22 mouse cellular contexts compared by ENCODE assay signal in genomic region chr10:119005491-119005890, GRCm38 (mm10).
DNase-seq lines count a peak whose midpoint lies in the region; ATAC-seq lines count a peak whose summit lies in the region.
"Had no signal": no experiment of that assay in that cellular context is flagged by ENCODE, and none has a peak within 500 bp of the region (broad histone marks: within the 10 kb centered on the region; RNA-seq: fewer than 3 reads in every experiment).

No protein-coding gene starts in this region.

- WGBS in kidney, embryonic 16.5 days = 81% methylated on average over 8 of the region's 8 CpGs
- WGBS in midbrain, embryonic 13.5 days = 92% methylated on average over 8 of the region's 8 CpGs

- no peak overlapping the region for H3K27ac ChIP-seq in kidney, embryonic 16.5 days (ENCODE audit: low read length)
- H3K27ac ChIP-seq in midbrain, embryonic 13.5 days = no peak overlapping the region
- H3K27ac ChIP-seq: hindbrain, embryonic 14.5 days; intestine, embryonic 15.5 days; limb, embryonic 13.5 days; liver, embryonic 12.5 days; midbrain, embryonic 12.5 days had no signal

- H3K27me3 ChIP-seq in kidney, embryonic 16.5 days (ENCODE audit: insufficient read depth, low read length) = no peaks in the 10 kb centered on the region
- no peaks in the 10 kb centered on the region for H3K27me3 ChIP-seq in midbrain, embryonic 13.5 days
- H3K27me3 ChIP-seq: intestine, embryonic 15.5 days; limb, embryonic 13.5 days; liver, embryonic 12.5 days; midbrain, embryonic 12.5 days had no signal

- no peak overlapping the region for H3K4me2 ChIP-seq in kidney, embryonic 16.5 days (replicated peaks; ENCODE audit: low read depth, low read length)
- no peak overlapping the region for H3K4me2 ChIP-seq in midbrain, embryonic 13.5 days (replicated peaks)
- H3K4me2 ChIP-seq: hindbrain, embryonic 14.5 days; intestine, embryonic 15.5 days; limb, embryonic 13.5 days; liver, embryonic 12.5 days; midbrain, embryonic 12.5 days had no signal

- no peak overlapping the region for H3K9ac ChIP-seq in kidney, embryonic 16.5 days (replicated peaks; ENCODE audit: low read length)
- H3K9ac ChIP-seq in midbrain, embryonic 13.5 days (replicated peaks) = no peak overlapping the region
- H3K9ac ChIP-seq: hindbrain, embryonic 14.5 days; intestine, embryonic 15.5 days; limb, embryonic 13.5 days; liver, embryonic 12.5 days; midbrain, embryonic 12.5 days had no signal

- H3K4me3 ChIP-seq in kidney, embryonic 16.5 days (ENCODE audit: low read length) = no peak overlapping the region
- no peak overlapping the region for H3K4me3 ChIP-seq in midbrain, embryonic 13.5 days (replicated peaks)
- H3K4me3 ChIP-seq: intestine, embryonic 15.5 days; limb, embryonic 13.5 days; liver, embryonic 12.5 days; midbrain, embryonic 12.5 days had no signal

- peak; percentile 58 for DNase-seq in CD4-positive helper T cell, adult 2 months (ENCODE audit: low read depth, low spot score)
- peak; percentile 62 for DNase-seq in thymus, postnatal 25 days
- DNase-seq: adrenal gland, adult 2 months; cerebellum, adult 11-12 months; cerebellum, postnatal 10 days; gastrocnemius, postnatal 36 days; heart, postnatal 36 days; kidney, adult 9 months; kidney, postnatal 25 days; lung, adult 2 months; lung, postnatal 14 days; right cerebral cortex, postnatal 4 days had no signal

- H3K4me1 ChIP-seq in kidney, embryonic 16.5 days (ENCODE audit: insufficient read depth, low read length) = no peaks in the 10 kb centered on the region
- H3K4me1 ChIP-seq in midbrain, embryonic 13.5 days (replicated peaks) = no peaks in the 10 kb centered on the region
- H3K4me1 ChIP-seq: intestine, embryonic 15.5 days; liver, embryonic 12.5 days; midbrain, embryonic 12.5 days had no signal

- no peaks in the 10 kb centered on the region for H3K9me3 ChIP-seq in kidney, embryonic 16.5 days (ENCODE audit: low read length)
- H3K9me3 ChIP-seq in midbrain, embryonic 13.5 days = no peaks in the 10 kb centered on the region
- H3K9me3 ChIP-seq: intestine, embryonic 15.5 days; limb, embryonic 13.5 days; liver, embryonic 12.5 days; midbrain, embryonic 12.5 days had no signal

- H3K36me3 ChIP-seq in kidney, embryonic 16.5 days (ENCODE audit: insufficient read depth, low read length) = no peaks in the 10 kb centered on the region
- no peaks in the 10 kb centered on the region for H3K36me3 ChIP-seq in midbrain, embryonic 13.5 days
- H3K36me3 ChIP-seq: intestine, embryonic 15.5 days; limb, embryonic 13.5 days; liver, embryonic 12.5 days; midbrain, embryonic 12.5 days had no signal

- ATAC-seq in activated CD4-positive, CD25-positive, alpha-beta regulatory T cell, adult 4 months = peak; percentile 66
- ATAC-seq in neutrophil, adult 5-6 weeks (ENCODE audit: extremely low read depth, insufficient number of reproducible peaks, low FRiP score, poor library complexity, severe bottlenecking) = peak; percentile 49; the same call in 1 of the 2 replicates
- ATAC-seq in erythroblast, adult 5-6 weeks (replicated peaks; ENCODE audit: low FRiP score, poor library complexity, severe bottlenecking) = no peak
- no peak for ATAC-seq in kidney, embryonic 16.5 days (ENCODE audit: low FRiP score, low TSS enrichment)
- no peak for ATAC-seq in midbrain, embryonic 13.5 days
- ATAC-seq: intestine, embryonic 15.5 days; liver, embryonic 12.5 days had no signal

Comparison
In these comparisons a context has a peak if more than half of its experiments do, and no peak if none do; other contexts are left out.
1. ATAC-seq: peak in activated CD4-positive, CD25-positive, alpha-beta regulatory T cell, adult 4 months (single experiment) and neutrophil, adult 5-6 weeks (single experiment); none in erythroblast, adult 5-6 weeks (single experiment), kidney, embryonic 16.5 days (single experiment) and midbrain, embryonic 13.5 days (single experiment).